Mouse (Mus musculus) c-Kit-negative CD71-positive TER-119-positive erythroid progenitor cells, embryonic 14.5 days (primary cell): ENCODE measurements at regions not wholly inside any gene's neighbourhood (a gene's known extent, or its start where the extent isn't known, plus 50 kb on each side); places are given as distances from the start of the nearest gene placed in this dataset.

ENCODE experiments used
- DNase-seq: peaks from one replicate; pipeline ENCODE4 v3.0.0-alpha.2; 2013; ENCODE audit warnings: low read depth, low spot score

DNA sequence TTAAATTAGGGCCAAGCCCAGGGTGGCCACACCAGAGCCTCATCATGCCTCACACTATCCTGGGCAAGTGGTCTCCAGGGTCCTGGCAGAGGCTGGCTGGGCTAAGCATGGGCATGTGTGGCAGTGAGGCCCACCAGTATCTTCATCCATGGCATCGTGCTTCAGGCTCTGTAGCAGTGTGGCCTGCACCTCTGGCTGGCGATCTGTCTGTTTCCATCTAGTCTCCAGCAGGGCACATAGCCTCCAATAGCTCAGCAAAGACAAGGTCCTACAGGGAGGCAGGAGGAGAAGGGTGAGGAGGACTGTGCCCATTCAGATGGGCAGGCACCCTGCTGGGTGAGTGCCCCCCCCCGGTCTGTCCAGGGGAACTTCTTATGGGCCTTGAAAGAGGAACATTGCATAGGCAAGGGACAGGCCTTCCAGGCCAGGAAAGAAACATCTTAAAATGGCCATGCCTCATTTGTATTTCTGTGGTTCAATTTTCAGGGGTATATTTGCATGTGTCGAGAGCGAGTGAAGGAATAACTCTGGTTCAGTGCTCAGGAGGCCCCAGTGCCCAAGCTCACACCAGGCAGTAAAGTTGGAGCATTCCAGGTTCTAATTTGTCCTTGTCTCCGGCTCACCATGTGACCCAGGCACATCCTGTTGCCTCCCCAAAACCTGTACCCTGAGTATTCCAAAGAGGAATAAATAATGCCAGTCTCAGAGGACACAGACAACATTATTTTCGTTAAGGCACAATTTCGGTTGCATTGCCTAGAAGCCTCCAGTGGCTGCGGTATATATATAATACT, 60.4 kb upstream of the Ppara start:
- no peak for DNase-seq

GRCm38 (mm10) chr15:85675126-85675525, 59.7 kb upstream of the Ppara start:
- no peak for DNase-seq

DNA sequence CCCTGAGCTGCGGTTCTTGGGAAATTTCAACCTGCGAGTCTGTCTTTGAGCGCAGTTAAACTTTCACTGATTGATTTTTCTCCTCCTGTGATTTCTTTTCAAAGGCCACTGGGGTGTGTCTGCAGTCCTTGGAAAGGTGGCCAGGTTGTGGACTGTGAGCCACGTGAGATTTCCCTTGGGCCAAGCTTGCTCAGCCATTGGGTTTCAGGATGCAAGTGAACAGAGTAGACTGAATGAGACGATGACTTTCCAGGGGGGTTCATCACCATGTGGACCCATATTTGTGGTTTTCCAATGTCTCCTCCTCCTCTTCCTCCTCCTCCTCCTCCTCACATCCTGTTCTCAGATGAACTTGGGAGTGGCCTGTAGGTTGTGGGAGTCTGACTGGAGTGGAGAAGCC, 59.0 kb upstream of the Ppara start:
- no peak for DNase-seq

DNA sequence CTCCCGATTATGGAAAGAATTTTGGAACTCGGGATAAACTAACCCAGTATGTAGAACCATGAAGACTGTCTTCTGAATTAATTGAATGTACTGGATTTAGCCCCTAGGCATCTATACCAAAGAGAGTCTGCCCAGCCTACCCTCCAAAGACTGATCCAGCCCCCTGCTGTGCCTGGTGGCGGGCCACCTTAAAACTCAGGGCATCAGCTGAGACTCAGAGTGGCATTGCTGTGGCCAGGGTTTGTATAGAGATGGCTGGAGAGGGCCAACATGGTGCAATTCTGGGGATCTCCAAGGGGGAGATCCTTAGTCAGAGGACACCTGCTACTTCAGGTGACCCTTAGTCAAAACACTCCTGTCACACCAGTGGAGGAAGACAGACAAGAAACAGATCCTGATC, 58.6 kb upstream of the Ppara start:
- no peak for DNase-seq

DNA sequence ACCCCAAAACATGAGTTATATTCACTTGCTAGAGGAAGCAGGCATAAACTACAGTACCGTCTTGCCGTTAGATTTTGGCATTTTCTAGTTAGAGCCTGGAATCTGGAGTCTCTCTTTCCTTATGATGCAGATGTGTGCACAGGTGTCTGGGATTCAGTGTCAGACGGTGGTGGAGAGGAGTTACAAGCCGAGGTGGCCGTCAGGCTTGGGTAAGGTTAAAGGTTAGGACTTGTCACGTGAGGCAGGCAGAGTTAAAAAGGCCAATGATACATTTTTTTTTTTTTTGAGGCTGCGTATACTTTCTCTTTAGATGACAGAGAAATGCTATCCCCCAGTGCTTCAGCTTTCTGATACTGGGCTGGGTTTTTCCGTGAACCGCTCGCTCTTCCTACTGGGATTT, 57.9 kb upstream of the Ppara start:
- no peak for DNase-seq

GRCm38 (mm10) chr15:85677381-85677780, 57.4 kb upstream of the Ppara start:
- DNase-seq = no peak

- DNase-seq = no peak
These were observed 56.9 kb upstream of the Ppara start for GRCm38 (mm10) chr15:85677855-85678254.

- DNase-seq = no peak
These were observed 56.4 kb upstream of the Ppara start for GRCm38 (mm10) chr15:85678351-85678895.

DNA sequence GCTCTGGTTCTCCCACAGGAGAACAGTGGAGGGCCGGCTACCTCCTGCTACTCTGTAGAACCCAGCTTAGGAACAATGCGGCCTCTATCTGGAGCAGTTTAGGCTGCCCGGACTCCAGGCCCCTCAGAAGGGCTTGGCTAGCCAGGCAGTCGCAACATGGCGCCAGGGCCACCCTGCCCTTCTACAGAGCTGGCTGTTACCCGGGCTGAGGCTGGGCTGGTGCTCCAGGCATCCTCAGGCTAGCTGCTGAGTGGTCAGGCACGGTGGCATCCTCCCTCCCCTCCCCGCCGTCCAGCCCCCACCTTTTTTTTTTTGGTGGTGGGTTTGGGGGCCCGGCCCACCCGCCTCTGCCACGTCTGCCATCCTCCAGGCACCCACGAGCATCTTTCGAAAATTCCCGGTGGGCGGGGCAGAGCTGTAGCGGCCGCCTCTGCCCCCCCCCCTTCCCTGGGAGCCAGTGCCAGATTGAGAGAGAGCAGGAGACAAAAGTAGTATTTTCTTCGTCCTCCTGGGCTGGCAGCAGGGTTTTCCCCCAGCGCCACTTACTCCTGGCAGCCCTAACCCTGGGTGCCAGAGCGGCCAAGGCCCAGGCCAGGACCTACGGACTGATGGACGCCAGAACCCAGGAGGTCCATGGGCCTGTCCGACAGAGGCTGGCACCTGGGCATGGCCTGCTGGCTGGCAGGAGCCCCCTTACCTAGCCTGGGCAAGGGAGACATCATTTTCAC, 55.6 kb upstream of the Ppara start:
- no peak for DNase-seq

DNA sequence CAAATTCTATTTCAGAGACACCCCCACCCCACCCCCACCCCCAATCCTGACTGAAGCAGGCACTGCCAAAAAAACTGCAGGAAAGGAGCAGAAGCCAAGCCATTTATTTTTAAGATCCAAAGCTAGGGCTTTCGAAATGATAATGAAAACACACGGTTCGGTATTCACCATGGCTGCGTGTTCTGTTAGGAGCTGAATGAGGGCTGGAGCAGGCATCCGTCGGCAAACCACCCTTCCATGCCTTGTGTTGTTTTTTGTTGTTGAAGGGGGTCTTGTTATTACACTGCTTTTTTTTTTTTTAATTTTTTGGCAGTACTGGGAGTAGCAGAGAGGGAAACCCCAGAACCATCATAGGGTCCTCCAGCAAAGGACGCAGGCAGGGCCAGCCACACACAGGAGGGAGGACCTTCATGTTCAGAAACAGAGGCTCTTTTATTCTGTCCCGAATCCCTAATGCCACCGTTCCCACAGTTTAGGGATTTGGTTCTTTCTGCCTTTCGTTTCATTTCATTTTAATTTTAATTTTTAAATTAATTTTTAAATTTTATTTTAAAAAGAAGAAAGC, 54.8 kb upstream of the Ppara start:
- no peak for DNase-seq

DNA sequence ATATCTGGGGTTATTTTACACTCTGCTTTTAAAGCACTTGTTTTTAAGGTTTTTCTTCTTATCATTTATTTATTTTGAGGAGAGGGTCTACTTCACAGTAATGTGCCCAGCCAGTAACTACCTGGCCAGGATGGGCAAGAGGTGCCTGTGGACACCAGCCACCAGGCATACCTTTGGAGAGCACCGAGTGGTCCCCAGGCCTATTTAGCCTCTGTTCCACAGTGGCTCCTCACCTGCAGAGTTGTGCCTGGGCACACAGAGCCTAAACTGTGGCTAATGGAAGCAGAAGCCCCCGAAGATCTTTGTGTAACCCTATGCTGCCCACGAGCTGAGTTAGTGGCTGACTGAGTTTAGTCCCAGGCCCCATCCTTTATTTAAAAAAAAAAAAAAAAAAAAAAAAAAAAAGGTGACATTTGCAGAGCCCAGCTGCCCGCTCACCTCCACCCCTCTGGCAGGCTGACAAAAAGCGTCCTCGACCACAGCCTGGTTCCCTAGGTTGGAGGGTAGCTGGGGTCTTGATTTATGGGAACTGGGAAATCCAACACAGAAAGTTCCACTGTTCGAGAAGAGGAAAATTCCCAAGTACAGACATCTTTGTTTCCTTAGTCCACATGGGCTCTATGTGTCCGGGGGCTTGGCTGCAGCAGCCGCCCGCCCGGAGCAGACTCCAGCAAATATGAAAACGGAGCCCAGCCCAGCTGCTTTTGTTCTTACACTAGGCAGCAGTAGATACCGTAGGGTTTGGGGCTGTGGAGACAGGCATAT, 54.1 kb upstream of the Ppara start:
- no peak for DNase-seq

DNA sequence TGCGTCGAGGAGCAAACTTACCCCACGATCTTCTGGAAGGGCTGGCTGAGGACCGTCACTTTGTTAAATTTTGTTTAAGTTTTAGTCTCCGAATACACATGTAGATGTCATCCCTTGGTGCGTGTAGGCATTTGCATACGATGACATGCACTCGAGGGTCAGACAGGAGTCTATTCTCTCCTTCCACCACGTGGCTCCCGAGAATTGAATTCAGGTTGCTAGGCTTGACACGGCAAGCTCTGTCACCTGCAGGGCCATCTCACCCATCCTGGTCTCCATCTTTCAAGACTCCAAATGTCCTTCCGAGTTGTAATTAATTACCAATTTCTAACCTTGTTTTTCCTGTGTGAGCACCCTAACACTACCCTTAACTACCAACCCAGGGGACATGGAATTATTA, 52.7 kb upstream of the Ppara start:
- no peak for DNase-seq

DNA sequence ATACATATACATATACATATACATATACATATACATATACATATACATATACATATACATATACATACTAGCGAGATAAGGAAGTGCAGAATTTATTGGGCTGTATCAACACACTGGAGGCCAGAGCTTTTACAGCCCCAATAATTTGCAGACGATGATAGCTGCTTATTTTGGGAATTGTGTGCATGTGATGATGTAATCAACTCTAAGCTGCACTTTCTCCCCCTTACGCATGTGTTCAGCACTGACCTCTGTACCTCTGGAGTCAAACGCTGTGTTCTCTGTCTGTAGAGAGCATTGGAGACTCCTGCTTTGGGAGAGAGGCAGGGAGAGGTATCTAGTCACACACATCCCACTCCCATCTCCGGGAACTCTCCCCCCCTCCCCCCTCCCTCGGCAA, 52.0 kb upstream of the Ppara start:
- DNase-seq = no peak

GRCm38 (mm10) chr15:85683271-85683670, 51.5 kb upstream of the Ppara start:
- no peak for DNase-seq

DNA sequence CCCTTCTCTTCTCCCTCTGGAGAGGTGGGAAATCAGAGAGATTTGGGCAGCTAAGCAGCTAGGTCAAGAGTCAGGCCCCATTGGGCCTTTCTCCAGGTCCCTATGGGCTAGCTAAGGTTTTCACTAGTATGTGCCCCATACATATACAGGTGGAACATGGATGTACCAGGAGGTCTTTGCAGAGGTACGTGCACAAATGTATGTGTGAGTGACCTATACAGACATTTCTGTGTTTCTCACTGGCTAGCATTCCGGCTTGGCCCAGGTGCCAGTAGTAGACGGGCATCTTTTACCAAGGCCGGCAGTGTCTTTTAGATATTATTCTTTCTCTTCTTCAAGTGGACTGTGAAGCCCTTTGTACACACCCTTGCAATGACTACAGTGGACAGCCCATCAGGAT, 51.1 kb upstream of the Ppara start:
- no peak for DNase-seq

- DNase-seq = no peak
These were observed 50.5 kb upstream of the Ppara start for GRCm38 (mm10) chr15:85684164-85684708.

GRCm38 (mm10) chr15:85684875-85685274, 49.9 kb upstream of the Ppara start:
- DNase-seq = no peak
